Mouse (Mus musculus) cerebellum, adult 2 months (tissue): ENCODE data around the gene Smim10l2a.

ENCODE experiments used
- CTCF ChIP-seq: fragments of 200-500 bp; IDR thresholded peaks from 2 replicates; pipeline ENCODE4 v1.5.1; 2011; ENCODE audit warnings: low read depth, mild to moderate bottlenecking, control low read depth, low read length, moderate library complexity, borderline replicate concordance; ENCODE audit not compliant: insufficient read depth
- POLR2A ChIP-seq: fragments of 200-500 bp; IDR thresholded peaks from 2 replicates; pipeline ENCODE4 v1.6.1; 2011; ENCODE audit warnings: low read length, control low read depth, borderline replicate concordance; ENCODE audit not compliant: insufficient read depth

DNA sequence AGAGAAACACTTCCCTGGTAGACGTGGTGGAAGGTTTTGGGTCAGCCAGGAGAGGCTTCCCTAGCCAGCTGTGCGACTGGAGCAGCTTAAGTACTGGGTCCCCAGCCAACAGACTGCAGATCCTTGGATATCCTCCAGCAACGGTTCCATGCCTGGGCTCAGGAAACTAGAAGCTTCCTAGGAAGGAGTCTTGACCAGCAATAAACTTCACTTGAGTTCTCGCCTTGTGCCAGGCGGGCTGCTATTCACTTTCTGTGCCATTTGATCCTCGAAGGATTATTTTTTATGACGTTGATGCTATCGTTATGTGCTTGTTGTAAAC lies 27.5 kb upstream of the Smim10l2a start:
- TF ChIP-seq CTCF (no peak), POLR2A (no peak)
